Mouse (Mus musculus) gastrocnemius, adult 2 months (tissue): ENCODE results near the gene Lnp1. TPM values are rescaled to one million over a fixed set of nuclear protein-coding genes. Genes with fewer than 3 reads are reported as not detected.

Experiments
- DNase-seq: peaks from one replicate; pipeline ENCODE4 v3.0.0; 2022
- H3K27ac ChIP-seq: fragments of 200-600 bp; 2 replicates; pipeline ENCODE4 v1.8.1; 2022; ENCODE audit warnings: mild to moderate bottlenecking
- H3K4me3 ChIP-seq: fragments of 200-600 bp; 2 replicates; pipeline ENCODE4 v1.8.1; 2022; ENCODE audit warnings: mild to moderate bottlenecking, moderate library complexity
- CTCF ChIP-seq: fragments of 200-600 bp; IDR thresholded peaks from 2 replicates; pipeline ENCODE4 v1.8.1; 2022; ENCODE audit warnings: antibody characterized with exemption, mild to moderate bottlenecking, moderate library complexity
- intact Hi-C: fragments of 180-260 bp; cut with DNase I; formaldehyde crosslinking; loops from one replicate; pipeline ENCODE4 v1.15.1; 2025
- total RNA-seq, 2 experiments: library from RNA; stranded (reverse); gene quantifications; 2 replicates each; pipeline ENCODE4 v1.2.3; 2021

The Lnp1 gene
- total RNA-seq, 2 experiments from 2014 or later, result not detected

- no peak for DNase-seq
- Histone ChIP-seq H3K4me3 (no peak overlapping the region), H3K27ac (no peak overlapping the region)
- intact Hi-C loops, result no loop called here
- no peak for TF ChIP-seq CTCF
Measured at GRCm38 (mm10) chr16:56870458-56870857, 57.4 kb downstream of the Lnp1 start.

DNA sequence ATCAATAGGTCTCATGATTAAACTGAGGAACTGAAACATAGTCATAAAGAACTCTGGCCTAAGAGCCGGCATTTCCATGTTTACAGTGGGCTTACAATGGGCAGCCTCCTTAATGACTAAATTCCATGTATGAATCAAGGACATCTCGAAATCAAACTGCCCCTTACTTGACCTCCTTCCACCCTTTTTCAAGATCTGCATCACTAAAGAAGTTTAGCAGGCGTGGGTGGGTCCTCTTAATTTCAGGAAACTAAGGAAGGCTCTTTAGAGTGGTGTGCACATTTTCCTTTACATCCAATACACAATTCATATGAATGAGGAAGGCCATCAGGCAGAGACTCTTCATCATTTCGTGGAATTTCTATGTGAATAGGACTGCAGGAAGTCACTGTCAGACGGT lies 59.5 kb downstream of the Lnp1 start:
- intact Hi-C loops, result no loop called here
- no peak for DNase-seq
- H3K27ac ChIP-seq, result no peak overlapping the region
- no peak for TF ChIP-seq CTCF
- H3K4me3 ChIP-seq, result no peak overlapping the region

DNA sequence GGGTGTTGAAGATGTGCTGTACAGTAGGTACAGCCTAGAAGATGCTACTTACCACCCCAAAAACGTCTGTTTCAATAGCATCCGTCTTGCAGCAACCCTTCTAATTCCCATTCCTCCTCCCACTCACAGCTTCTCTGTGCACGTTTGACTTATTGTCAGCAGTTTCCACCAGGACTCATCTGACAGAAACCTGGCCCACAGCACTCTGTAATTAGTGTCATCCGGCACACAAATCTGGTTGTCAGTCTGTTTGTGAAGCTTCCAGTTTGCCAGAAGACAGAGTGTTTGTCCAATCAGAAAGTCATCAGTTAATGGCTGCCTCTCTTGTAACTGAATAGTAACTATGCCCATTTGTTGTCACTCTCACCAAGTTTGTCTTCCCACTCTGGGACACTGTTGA lies 60.3 kb downstream of the Lnp1 start:
- intact Hi-C loops, result no loop called here
- no peak for DNase-seq
- no peak overlapping the region for H3K4me3 ChIP-seq
- TF ChIP-seq CTCF, result no peak
- H3K27ac ChIP-seq, result no peak overlapping the region

Other genes starting within 250 kb of the Lnp1 start
- 10 to 100 TPM; 43.9 to 45.1 TPM for gene Tfg, start 210.6 kb downstream of the Lnp1 start, total RNA-seq
- gene Adgrg7, start 132.2 kb downstream of the Lnp1 start, total RNA-seq, result not detected
- gene Tmem45a, start 41.9 kb downstream of the Lnp1 start, total RNA-seq, result 1 to 10 TPM; 1.8 to 2.8 TPM
- not detected for gene Tmem45a2, start 143.3 kb upstream of the Lnp1 start, total RNA-seq
- 10 to 100 TPM; 31.6 to 37.4 TPM for gene Tomm70a, start 193.6 kb upstream of the Lnp1 start, total RNA-seq
- gene Nit2, start 239.3 kb upstream of the Lnp1 start, total RNA-seq, result 10 to 100 TPM; 22.7 to 24.3 TPM